Mouse (Mus musculus) stomach, postnatal 0 days (tissue): ENCODE measurements around the gene Cadm4.

Experiments used
- CTCF ChIP-seq: IDR thresholded peaks from 2 replicates; pipeline ENCODE4 v1.5.1; 2016; ENCODE audit warnings: antibody characterized with exemption, low read depth, mild to moderate bottlenecking, moderate library complexity
- EP300 ChIP-seq: optimal IDR thresholded peaks from 2 replicates; pipeline ENCODE3; 2016; ENCODE audit warnings: antibody characterized with exemption

GRCm38 (mm10) chr7:24467886-24468285 lies 13.9 kb upstream of the Cadm4 start:
- no peak for TF ChIP-seq CTCF
- no peak for TF ChIP-seq EP300
